Mouse (Mus musculus): ENCODE measurements around the gene Cacul1. TPM values are rescaled to one million over a fixed set of nuclear protein-coding genes. Genes with fewer than 3 reads are reported as not detected.

The Cacul1 gene
- total RNA-seq, 1 experiment from 2014 or later = 49.5 TPM

DNA sequence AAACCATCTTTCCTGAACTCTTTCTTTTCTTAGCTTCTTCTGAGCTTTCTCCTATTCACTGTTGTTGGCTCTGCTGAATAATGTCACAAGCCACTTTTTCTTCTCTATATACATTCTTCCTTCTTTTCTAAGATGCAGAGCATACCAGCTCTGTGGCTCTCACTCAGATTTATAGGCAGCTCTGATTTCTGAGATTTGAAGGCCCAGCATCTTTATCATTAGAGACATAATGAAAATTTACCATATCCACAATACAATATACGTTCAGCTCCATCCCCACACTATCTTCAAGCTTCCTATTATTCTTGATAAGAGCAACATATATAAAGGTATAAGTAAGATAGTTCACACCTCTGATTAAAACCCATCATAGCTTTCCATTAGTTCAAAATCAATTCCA is 50.7 kb downstream of the Cacul1 start:
- DNase-seq = no peak

DNA sequence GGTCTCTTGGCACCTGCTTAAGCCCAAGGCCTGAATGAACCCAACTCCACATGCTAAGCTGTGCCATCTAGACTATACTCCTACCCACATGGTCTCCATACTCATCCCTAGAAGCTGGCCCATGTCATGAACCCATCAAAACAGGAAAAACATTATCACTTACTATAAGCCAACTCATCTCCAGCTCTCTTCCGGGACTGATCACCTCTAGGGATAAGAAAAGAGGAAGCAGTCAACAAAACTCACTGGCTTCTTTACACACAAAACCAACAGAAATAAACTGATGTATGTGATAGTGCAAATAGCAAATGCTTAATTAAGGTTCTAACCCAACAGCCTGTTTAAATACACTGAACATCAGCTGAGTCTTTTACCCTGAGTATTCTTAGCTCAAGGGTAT is 51.5 kb downstream of the Cacul1 start:
- no peak for DNase-seq

DNA sequence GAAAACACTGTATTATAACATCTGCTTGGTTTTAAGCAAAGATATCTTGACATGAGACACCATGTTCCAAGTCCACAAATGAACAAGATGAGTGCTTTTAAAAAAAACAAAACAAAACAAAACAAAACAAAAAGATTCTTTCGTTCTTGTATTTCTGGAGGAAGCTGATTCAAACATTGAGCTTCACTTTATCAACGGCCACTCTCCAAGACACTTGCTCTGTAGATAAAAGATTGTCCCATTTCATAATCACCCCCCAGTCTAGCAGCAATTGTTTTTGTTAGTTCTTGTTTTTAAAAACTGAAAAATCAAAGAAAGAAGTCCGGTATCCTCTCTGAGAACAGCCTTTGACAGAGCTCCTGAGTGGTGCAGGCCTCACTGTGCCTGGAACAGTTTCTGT is 52.2 kb downstream of the Cacul1 start:
- DNase-seq = no peak

DNA sequence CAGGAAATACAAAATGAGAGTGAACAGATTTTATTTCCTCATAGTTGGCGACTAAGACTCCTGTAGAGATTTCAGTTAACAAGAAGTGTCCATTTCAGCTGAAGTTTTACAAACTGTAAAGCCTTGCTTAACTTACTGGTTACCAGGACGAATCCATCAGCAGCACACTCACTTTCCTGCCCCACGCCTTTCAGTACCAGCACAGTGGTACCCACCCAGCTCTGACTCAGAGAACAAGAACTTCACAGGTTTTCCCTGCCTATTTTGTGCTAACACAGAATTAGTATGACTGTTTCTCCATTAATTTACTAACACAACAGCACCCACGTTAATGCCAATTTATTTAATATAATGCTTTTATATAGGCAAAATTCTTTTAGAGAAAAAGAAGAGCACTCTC is 53.9 kb downstream of the Cacul1 start:
- DNase-seq = no peak

DNA sequence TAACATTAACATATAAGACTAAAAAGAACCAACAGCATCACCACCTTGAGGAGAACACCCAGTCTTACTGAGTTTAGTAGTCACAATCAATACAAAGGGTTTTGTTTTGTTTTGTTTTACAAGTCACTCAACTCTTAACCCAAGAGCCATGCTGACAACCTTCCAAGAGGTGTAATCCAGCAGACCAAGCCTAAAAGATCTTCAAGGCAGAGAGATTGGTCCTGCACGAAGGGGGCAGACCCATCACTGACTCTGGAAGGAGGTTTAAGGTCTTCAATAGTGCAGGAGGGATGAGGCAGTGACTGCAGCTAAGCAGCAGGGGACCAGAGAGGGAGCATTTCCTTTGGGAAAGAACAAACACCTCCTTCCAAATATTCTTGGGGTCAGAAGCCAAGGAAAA is 55.7 kb downstream of the Cacul1 start:
- DNase-seq = no peak

DNA sequence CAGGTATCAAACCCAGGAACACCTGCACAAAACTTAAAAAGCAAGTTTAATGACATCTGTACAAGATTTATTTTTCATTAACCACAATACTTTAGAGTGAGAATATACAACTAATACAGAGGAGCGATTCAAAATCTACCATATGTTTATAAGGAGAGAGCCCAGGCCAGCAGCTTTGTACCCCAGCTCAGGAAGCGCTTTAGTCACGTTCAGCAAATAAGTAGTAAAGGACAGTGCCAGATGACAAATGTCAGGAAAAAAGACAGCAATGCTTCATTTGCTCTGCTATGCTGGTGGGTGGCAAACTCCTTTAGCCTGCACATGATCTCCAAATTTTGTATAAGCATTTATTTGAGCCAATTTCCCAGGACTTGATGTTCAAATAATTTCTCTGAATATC is 56.1 kb downstream of the Cacul1 start:
- no peak for DNase-seq

- no peak for DNase-seq
Measured at GRCm38 (mm10) chr19:60520131-60520530, 60.7 kb downstream of the Cacul1 start.

DNA sequence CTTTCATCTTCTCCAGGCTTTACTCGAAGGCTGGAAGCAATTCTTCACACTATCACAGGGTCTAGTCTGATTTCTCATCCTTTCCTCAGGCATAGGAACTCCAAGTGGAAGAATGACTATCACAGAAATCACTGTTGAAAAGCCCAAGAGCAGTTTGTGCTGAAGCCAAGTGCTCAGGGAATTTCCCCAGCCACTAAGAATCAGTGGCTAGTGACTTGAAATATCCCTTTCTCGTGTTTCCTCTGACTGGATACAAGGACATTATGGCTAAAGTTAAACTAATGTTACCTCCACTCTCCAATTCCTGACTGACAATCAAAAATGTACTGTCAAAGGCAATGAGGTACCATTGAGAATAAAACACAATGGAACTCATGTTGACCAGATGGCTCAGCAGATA is 65.8 kb downstream of the Cacul1 start:
- DNase-seq = no peak

DNA sequence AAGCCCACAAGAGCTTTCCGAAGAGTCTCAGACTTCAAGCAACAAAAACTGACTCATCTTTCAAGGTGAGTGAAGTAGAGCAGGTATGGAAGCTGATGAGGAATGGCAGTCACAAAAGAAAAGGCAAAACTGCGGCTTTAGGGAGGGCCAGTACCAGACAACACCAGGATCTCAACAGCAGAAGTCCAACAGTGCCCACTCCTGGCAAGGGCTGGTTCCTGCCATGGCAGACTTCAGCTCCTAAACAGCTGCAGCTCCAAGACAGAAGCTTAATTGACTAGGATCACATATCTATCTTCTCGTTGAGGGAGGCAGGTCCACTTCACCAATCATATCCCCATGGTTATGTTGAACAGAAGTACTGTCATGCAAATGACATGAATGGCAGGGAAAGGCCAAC is 67.4 kb downstream of the Cacul1 start:
- DNase-seq = peak; percentile 18

- no peak for DNase-seq
Measured at GRCm38 (mm10) chr19:60500209-60500608, 80.6 kb downstream of the Cacul1 start.

- no peak for DNase-seq
Measured at GRCm38 (mm10) chr19:60497171-60497570, 83.7 kb downstream of the Cacul1 start.

DNA sequence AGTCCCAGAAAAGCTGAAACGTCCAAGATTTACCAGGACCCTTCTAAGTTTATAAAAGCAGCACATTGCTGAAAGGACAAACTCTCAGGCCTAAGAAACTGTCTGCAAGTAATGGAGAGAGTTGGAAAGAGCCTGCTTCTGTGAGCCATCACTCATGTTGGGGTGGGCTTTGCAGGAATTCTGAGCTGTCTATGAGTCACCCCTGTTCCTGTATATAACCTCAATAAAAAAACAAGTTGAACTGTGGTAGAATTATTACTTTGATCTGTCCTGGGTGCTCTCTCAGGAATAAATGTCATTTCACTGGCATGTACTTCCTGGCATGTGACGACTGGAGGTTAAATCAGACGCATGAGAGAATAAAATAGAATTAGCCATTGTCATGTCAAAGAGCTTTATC is 85.1 kb downstream of the Cacul1 start:
- no peak for DNase-seq

GRCm38 (mm10) chr19:60489566-60489965 is 91.3 kb downstream of the Cacul1 start:
- DNase-seq = no peak

DNA sequence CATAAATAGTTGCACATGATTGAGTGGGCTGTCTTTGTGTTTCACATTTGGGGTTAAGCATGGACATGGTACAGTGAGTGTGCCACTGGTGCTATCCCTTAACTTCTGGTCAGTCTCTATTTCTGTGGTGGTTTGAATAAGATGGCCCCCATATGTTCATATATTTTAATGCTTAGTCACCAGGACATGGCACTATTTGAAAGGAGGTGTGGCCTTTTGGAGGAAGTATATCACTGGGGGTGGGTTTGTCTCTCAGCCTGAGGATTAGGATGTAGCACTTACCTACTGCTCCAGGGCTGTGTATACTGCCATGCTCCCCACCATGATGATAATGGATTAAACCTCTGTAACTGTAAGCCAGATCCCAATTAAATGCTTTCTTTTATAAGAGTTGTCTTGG is 95.6 kb downstream of the Cacul1 start:
- no peak for DNase-seq

- no peak for DNase-seq
Measured at GRCm38 (mm10) chr19:60478859-60479258, 102.0 kb downstream of the Cacul1 start.

- no peak for DNase-seq
Measured at GRCm38 (mm10) chr19:60477788-60478187, 103.0 kb downstream of the Cacul1 start.

Small RNA genes lying within 50 kb of the gene (microRNA-seq; reads per million reads assigned to microRNA genes)
- 0 reads per million in 2 experiments for gene Gm25238

Other genes with a start within 250 kb of the Cacul1 start
- gene Prlhr, start 112.7 kb downstream of the Cacul1 start, total RNA-seq (2021) = 0.73 TPM in 1 of 2 replicates, not detected in the other
- gene Nanos1, start 175.0 kb upstream of the Cacul1 start, total RNA-seq (2021) = 1.0 and 1.2 TPM in 2 replicates
- gene Eif3a, start 209.6 kb upstream of the Cacul1 start, total RNA-seq (2021) = 151 and 219 TPM in 2 replicates
- 21.6 and 35.6 TPM in 2 replicates for gene Fam45a, start 230.6 kb upstream of the Cacul1 start, total RNA-seq (2021)

All from adrenal gland, postnatal 25 days (tissue).